Mouse (Mus musculus): ENCODE measurements at regions not wholly inside any gene's neighbourhood (a gene's known extent, or its start where the extent isn't known, plus 50 kb on each side); places are given as distances from the start of the nearest gene placed in this dataset.
A peak's percentile ranks its signal among the peaks of the same experiment; 100 is the strongest.

GRCm38 (mm10) chr8:101815121-101815520 is 970.3 kb downstream of the Cdh11 start:
- no peak for ATAC-seq (replicated peaks; ENCODE audit: low FRiP score, low read depth)
- Histone ChIP-seq H3K9me3 (replicated peaks; ENCODE audit: low read length) (no peaks in the 10 kb centered on the region), H3K36me3 (ENCODE audit: insufficient read depth, low read length) (no peaks in the 10 kb centered on the region), H3K4me3 (replicated peaks; ENCODE audit: low read depth, low read length) (no peak overlapping the region), H3K27me3 (ENCODE audit: insufficient read depth, low read length) (no peaks in the 10 kb centered on the region), H3K27ac (no peak overlapping the region), H3K9ac (ENCODE audit: low read depth, low read length) (no peak overlapping the region), H3K4me2 (ENCODE audit: low read length) (no peak overlapping the region), H3K4me1 (replicated peaks; ENCODE audit: insufficient read depth, low read length) (no peaks in the 10 kb centered on the region)
- peak; percentile 32; the same call in 1 of the 2 replicates for TF ChIP-seq CTCF (IDR thresholded peaks at IDR 0.05; ENCODE audit: low read depth)
- DNase-seq (ENCODE audit: low spot score), result no peak
- WGBS, result 96% methylated on average over 1 of the region's 1 CpGs

GRCm38 (mm10) chr8:101803561-101803960 is 981.9 kb downstream of the Cdh11 start:
- Histone ChIP-seq H3K27ac (no peak overlapping the region), H3K36me3 (ENCODE audit: insufficient read depth, low read length) (no peaks in the 10 kb centered on the region), H3K9me3 (replicated peaks; ENCODE audit: low read length) (no peaks in the 10 kb centered on the region), H3K27me3 (ENCODE audit: insufficient read depth, low read length) (no peaks in the 10 kb centered on the region), H3K4me3 (replicated peaks; ENCODE audit: low read depth, low read length) (no peak overlapping the region), H3K9ac (ENCODE audit: low read depth, low read length) (no peak overlapping the region), H3K4me1 (replicated peaks; ENCODE audit: insufficient read depth, low read length) (no peaks in the 10 kb centered on the region), H3K4me2 (ENCODE audit: low read length) (no peak overlapping the region)
- no peak for DNase-seq (ENCODE audit: low spot score)
- WGBS, result 82% methylated on average over 2 of the region's 2 CpGs
- no peak for TF ChIP-seq CTCF (IDR thresholded peaks at IDR 0.05; ENCODE audit: low read depth)
- no peak for ATAC-seq (replicated peaks; ENCODE audit: low FRiP score, low read depth)

- H3K4me3 ChIP-seq (replicated peaks; ENCODE audit: low read depth, low read length), result no peak overlapping the region
- H3K36me3 ChIP-seq (ENCODE audit: insufficient read depth, low read length), result no peaks in the 10 kb centered on the region
- no peaks in the 10 kb centered on the region for H3K4me1 ChIP-seq (replicated peaks; ENCODE audit: insufficient read depth, low read length)
- no peak for TF ChIP-seq CTCF (IDR thresholded peaks at IDR 0.05; ENCODE audit: low read depth)
- H3K27ac ChIP-seq, result no peak overlapping the region
- H3K4me2 ChIP-seq (ENCODE audit: low read length), result no peak overlapping the region
- ATAC-seq (replicated peaks; ENCODE audit: low FRiP score, low read depth) (no peak), DNase-seq (ENCODE audit: low spot score) (no peak)
- 89% methylated on average over 6 of the region's 6 CpGs for WGBS
- no peaks in the 10 kb centered on the region for H3K27me3 ChIP-seq (ENCODE audit: insufficient read depth, low read length)
- no peaks in the 10 kb centered on the region for H3K9me3 ChIP-seq (replicated peaks; ENCODE audit: low read length)
- H3K9ac ChIP-seq (ENCODE audit: low read depth, low read length), result no peak overlapping the region
These were observed 983.3 kb downstream of the Cdh11 start for GRCm38 (mm10) chr8:101802119-101802518.

- no peak overlapping the region for H3K4me3 ChIP-seq (replicated peaks; ENCODE audit: low read depth, low read length)
- no peaks in the 10 kb centered on the region for H3K27me3 ChIP-seq (ENCODE audit: insufficient read depth, low read length)
- TF ChIP-seq CTCF (IDR thresholded peaks at IDR 0.05; ENCODE audit: low read depth), result no peak
- no peak overlapping the region for H3K27ac ChIP-seq
- WGBS, result 67% methylated on average over 1 of the region's 1 CpGs
- no peaks in the 10 kb centered on the region for H3K36me3 ChIP-seq (ENCODE audit: insufficient read depth, low read length)
- H3K9me3 ChIP-seq (replicated peaks; ENCODE audit: low read length), result no peaks in the 10 kb centered on the region
- no peak overlapping the region for H3K9ac ChIP-seq (ENCODE audit: low read depth, low read length)
- H3K4me2 ChIP-seq (ENCODE audit: low read length), result no peak overlapping the region
- ATAC-seq (replicated peaks; ENCODE audit: low FRiP score, low read depth), result no peak
- no peaks in the 10 kb centered on the region for H3K4me1 ChIP-seq (replicated peaks; ENCODE audit: insufficient read depth, low read length)
- DNase-seq (ENCODE audit: low spot score), result no peak
These were observed 994.7 kb downstream of the Cdh11 start for GRCm38 (mm10) chr8:101790785-101791184.

- H3K36me3 ChIP-seq (ENCODE audit: insufficient read depth, low read length), result no peaks in the 10 kb centered on the region
- no peaks in the 10 kb centered on the region for H3K4me1 ChIP-seq (replicated peaks; ENCODE audit: insufficient read depth, low read length)
- no peak for DNase-seq (ENCODE audit: low spot score)
These were observed 998.6 kb downstream of the Cdh11 start for GRCm38 (mm10) chr8:101786876-101787275.

GRCm38 (mm10) chr8:101782556-101782955 is 1002.9 kb downstream of the Cdh11 start:
- TF ChIP-seq CTCF (IDR thresholded peaks at IDR 0.05; ENCODE audit: low read depth), result no peak
- Histone ChIP-seq H3K27me3 (ENCODE audit: insufficient read depth, low read length) (no peaks in the 10 kb centered on the region), H3K4me3 (replicated peaks; ENCODE audit: low read depth, low read length) (no peak overlapping the region), H3K9me3 (replicated peaks; ENCODE audit: low read length) (no peaks in the 10 kb centered on the region), H3K4me1 (replicated peaks; ENCODE audit: insufficient read depth, low read length) (no peaks in the 10 kb centered on the region), H3K9ac (ENCODE audit: low read depth, low read length) (no peak overlapping the region), H3K4me2 (ENCODE audit: low read length) (no peak overlapping the region), H3K27ac (no peak overlapping the region), H3K36me3 (ENCODE audit: insufficient read depth, low read length) (no peaks in the 10 kb centered on the region)
- ATAC-seq (replicated peaks; ENCODE audit: low FRiP score, low read depth), result no peak
- WGBS, result 79% methylated on average over 2 of the region's 2 CpGs
- no peak for DNase-seq (ENCODE audit: low spot score)

More at GRCm38 (mm10) chr8:101786876-101787275, 998.6 kb downstream of the Cdh11 start:
- Histone ChIP-seq H3K27ac (no peak overlapping the region), H3K4me2 (ENCODE audit: low read length) (no peak overlapping the region), H3K27me3 (ENCODE audit: insufficient read depth, low read length) (no peaks in the 10 kb centered on the region), H3K4me3 (replicated peaks; ENCODE audit: low read depth, low read length) (no peak overlapping the region), H3K9ac (ENCODE audit: low read depth, low read length) (no peak overlapping the region), H3K9me3 (replicated peaks; ENCODE audit: low read length) (no peaks in the 10 kb centered on the region)
- ATAC-seq (replicated peaks; ENCODE audit: low FRiP score, low read depth), result no peak
- no peak for TF ChIP-seq CTCF (IDR thresholded peaks at IDR 0.05; ENCODE audit: low read depth)

GRCm38 (mm10) chr8:101781942-101782341 is 1003.5 kb downstream of the Cdh11 start:
- no peaks in the 10 kb centered on the region for H3K9me3 ChIP-seq (replicated peaks; ENCODE audit: low read length)
- H3K27ac ChIP-seq, result no peak overlapping the region
- WGBS, result 80% methylated on average over 3 of the region's 3 CpGs
- DNase-seq (ENCODE audit: low spot score), result no peak
- H3K27me3 ChIP-seq (ENCODE audit: insufficient read depth, low read length), result no peaks in the 10 kb centered on the region
- H3K4me1 ChIP-seq (replicated peaks; ENCODE audit: insufficient read depth, low read length), result no peaks in the 10 kb centered on the region
- H3K4me3 ChIP-seq (replicated peaks; ENCODE audit: low read depth, low read length), result no peak overlapping the region
- H3K4me2 ChIP-seq (ENCODE audit: low read length), result no peak overlapping the region
- H3K9ac ChIP-seq (ENCODE audit: low read depth, low read length), result no peak overlapping the region
- no peaks in the 10 kb centered on the region for H3K36me3 ChIP-seq (ENCODE audit: insufficient read depth, low read length)
- TF ChIP-seq CTCF (IDR thresholded peaks at IDR 0.05; ENCODE audit: low read depth), result no peak
- no peak for ATAC-seq (replicated peaks; ENCODE audit: low FRiP score, low read depth)
